Comparison of ENCODE assay signal across 22 mouse cellular contexts in the genomic region with DNA sequence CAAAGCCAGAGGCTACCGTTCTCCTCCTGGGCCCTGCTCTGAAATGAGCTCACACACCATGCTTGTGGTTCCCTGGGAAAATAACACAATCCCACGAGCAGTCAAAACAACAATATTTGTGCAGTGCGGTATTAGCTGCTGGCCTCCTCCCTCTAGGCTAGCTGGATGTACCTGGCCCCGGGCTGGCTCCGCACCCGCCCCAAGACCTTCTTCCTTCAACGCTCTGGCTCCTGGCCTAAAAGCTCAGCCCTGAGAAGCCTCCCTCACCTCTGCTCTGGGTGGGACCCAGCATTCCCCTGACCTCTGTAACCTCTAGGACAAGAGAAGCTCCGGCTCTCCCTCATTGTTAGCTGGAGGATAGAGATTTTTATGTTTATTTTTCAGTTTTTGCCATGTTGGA. TPM values are rescaled to one million over a fixed set of nuclear protein-coding genes. Genes with fewer than 3 reads are reported as not detected.
"Had no signal": no experiment of that assay in that cellular context is flagged by ENCODE, and none has a peak within 500 bp of the region (broad histone marks: within the 10 kb centered on the region; RNA-seq: fewer than 3 reads in every experiment).

No protein-coding gene starts in this region.

- H3K27me3 ChIP-seq: limb, embryonic 13.5 days; liver, embryonic 12.5 days; midbrain, embryonic 12.5 days; neural tube, embryonic 13.5 days had no signal

- H3K27ac ChIP-seq: kidney, postnatal 0 days; limb, embryonic 13.5 days; liver, embryonic 12.5 days; macrophage; midbrain, embryonic 12.5 days; neural tube, embryonic 13.5 days had no signal

- DNase-seq: kidney, adult 11 months; left cerebral cortex, postnatal 4 days; lung, embryonic 14.5 days; lung, postnatal 14 days; retina, postnatal 1 day; right cerebral cortex, postnatal 4 days; spleen, adult 18-20 months; thymus, adult 2 months; thymus, postnatal 25 days had no signal

- H3K4me1 ChIP-seq: limb, embryonic 13.5 days; liver, embryonic 12.5 days; midbrain, embryonic 12.5 days; neural tube, embryonic 13.5 days had no signal

- H3K9ac ChIP-seq: limb, embryonic 13.5 days; liver, embryonic 12.5 days; lung, embryonic 14.5 days; midbrain, embryonic 12.5 days; neural tube, embryonic 13.5 days had no signal

- H3K36me3 ChIP-seq: limb, embryonic 13.5 days; liver, embryonic 12.5 days; midbrain, embryonic 12.5 days; neural tube, embryonic 13.5 days had no signal

- ATAC-seq: liver, embryonic 12.5 days; midbrain, embryonic 16.5 days had no signal

- H3K4me3 ChIP-seq: limb, embryonic 13.5 days; liver, embryonic 12.5 days; megakaryocyte, embryonic 14.5 days; midbrain, embryonic 12.5 days; neural tube, embryonic 13.5 days had no signal

- H3K4me2 ChIP-seq: limb, embryonic 13.5 days; liver, embryonic 12.5 days; lung, embryonic 14.5 days; midbrain, embryonic 12.5 days; neural tube, embryonic 13.5 days had no signal

- H3K9me3 ChIP-seq: limb, embryonic 13.5 days; liver, embryonic 12.5 days; midbrain, embryonic 12.5 days; neural tube, embryonic 13.5 days had no signal

RNA-seq across cellular contexts. Expression of a gene that starts 26.5 kb away (rescaled TPM):
- total RNA-seq: layer of hippocampus, adult 8-10 months; layer of hippocampus, postnatal 14 days; left cerebral cortex, adult 18-20 months; left cerebral cortex, postnatal 10 days; left cerebral cortex, postnatal 4 days had no signal
- polyA plus RNA-seq: kidney, postnatal 0 days; limb, embryonic 13.5 days; macrophage; midbrain, embryonic 12.5 days; midbrain, embryonic 16.5 days; testis, adult 2 months had no signal
